Mouse (Mus musculus) lung, embryonic 15.5 days (tissue): ENCODE data around the gene Pla2g5. TPM values are rescaled to one million over a fixed set of nuclear protein-coding genes. Genes with fewer than 3 reads are reported as not detected.
"Not testable (repeated sequence)": the region's sequence is repeated elsewhere in the genome, so short reads cannot be mapped to it uniquely, and the experiment has no call there.

Experiments
- ATAC-seq: fragments of 200-750 bp; cut with Nextera tagmentation; 2 replicates; pipeline ENCODE4 v1.8.0; 2017; ENCODE audit warnings: moderate number of reproducible peaks, borderline replicate concordance; ENCODE audit not compliant: low FRiP score, low TSS enrichment; ENCODE audit errors: extremely low read depth
- H3K27ac ChIP-seq: fragments of 300-500 bp; sonication (generic); 2 replicates; pipeline ENCODE4 v1.5.1; 2015; ENCODE audit warnings: moderate library complexity, mild to moderate bottlenecking, inconsistent platforms
- H3K27me3 ChIP-seq: fragments of 300-500 bp; sonication (generic); 2 replicates; pipeline ENCODE4 v1.6.1; 2015; ENCODE audit warnings: inconsistent platforms
- H3K36me3 ChIP-seq: fragments of 300-500 bp; sonication (generic); 2 replicates; pipeline ENCODE4 v1.6.1; 2015; ENCODE audit warnings: inconsistent platforms
- H3K4me1 ChIP-seq: fragments of 300-500 bp; sonication (generic); 2 replicates; pipeline ENCODE4 v1.6.1; 2015; ENCODE audit warnings: inconsistent platforms
- H3K4me2 ChIP-seq: fragments of 300-500 bp; sonication (generic); 2 replicates; pipeline ENCODE4 v1.6.1; 2015; ENCODE audit warnings: inconsistent platforms, mild to moderate bottlenecking, moderate library complexity
- H3K4me3 ChIP-seq: fragments of 300-500 bp; sonication (generic); 2 replicates; pipeline ENCODE4 v1.5.1; 2015; ENCODE audit warnings: mild to moderate bottlenecking, inconsistent platforms
- H3K9ac ChIP-seq: fragments of 300-500 bp; sonication (generic); 2 replicates; pipeline ENCODE4 v1.6.1; 2015; ENCODE audit warnings: inconsistent platforms
- H3K9me3 ChIP-seq: fragments of 300-500 bp; sonication (generic); 2 replicates; pipeline ENCODE4 v1.6.1; 2016; ENCODE audit warnings: inconsistent platforms
- WGBS: fragments of 180-500 bp; shearing (Covaris S2); methylation state at CpG from one replicate; pipeline ENCODE4 v1.1.7; 2015; 5-methylcytosine and 5-hydroxymethylcytosine counted together
- polyA plus RNA-seq: library from polyadenylated mRNA; unstranded; fragments of >200 nt; fragmentation: Nextera tagmentation; extraction: Ambion mirVana; gene quantifications from 2 replicates; pipeline ENCODE4 v1.2.1, GENCODE M21; 2015

The Pla2g5 gene
- polyA plus RNA-seq: 0.44 and 0.50 TPM in 2 replicates

GRCm38 (mm10) chr4:138863344-138863998 is at the start of gene Pla2g5:
Pla2g5 (minus strand) TSS chr4:138863482.
- H3K36me3 ChIP-seq: no peaks in the 10 kb centered on the region
- no peak within 1 kb of the TSS for H3K4me2 ChIP-seq
- no peaks in the 10 kb centered on the region for H3K9me3 ChIP-seq
- no peak for ATAC-seq
- H3K4me1 ChIP-seq: no peaks in the 10 kb centered on the region
- H3K9ac ChIP-seq: no peak within 1 kb of the TSS
- WGBS: 62% methylated on average over 10 of the region's 10 CpGs
- no peak within 1 kb of the TSS for H3K4me3 ChIP-seq
- 0 out of 2 replicates have a peak, but pooled peaks cover 4% of the 10 kb centered on the region for H3K27me3 ChIP-seq
- no peak within 1 kb of the TSS for H3K27ac ChIP-seq

GRCm38 (mm10) chr4:138905624-138906337 is 42.5 kb upstream of the Pla2g5 start:
- WGBS: 93% methylated on average over 18 of the region's 18 CpGs
- Histone ChIP-seq H3K9me3 (no peaks in the 10 kb centered on the region), H3K4me3 (no peak overlapping the region), H3K4me1 (no peaks in the 10 kb centered on the region), H3K4me2 (no peak overlapping the region), H3K27me3 (no peaks in the 10 kb centered on the region), H3K9ac (no peak overlapping the region), H3K36me3 (peaks cover 68% of the 10 kb centered on the region), H3K27ac (no peak overlapping the region)
- no peak for ATAC-seq

- Histone ChIP-seq H3K4me3 (no peak overlapping the region), H3K36me3 (peaks cover 56% of the 10 kb centered on the region), H3K27me3 (no peaks in the 10 kb centered on the region), H3K4me2 (no peak overlapping the region), H3K4me1 (no peaks in the 10 kb centered on the region), H3K9me3 (no peaks in the 10 kb centered on the region), H3K27ac (no peak overlapping the region), H3K9ac (no peak overlapping the region)
- ATAC-seq: no peak
- WGBS: 66% methylated on average over 7 of the region's 7 CpGs
Observed at GRCm38 (mm10) chr4:138899361-138899760, 36.1 kb upstream of the Pla2g5 start.

GRCm38 (mm10) chr4:138893789-138894188 is 30.5 kb upstream of the Pla2g5 start:
- 79% methylated on average over 11 of the region's 11 CpGs for WGBS
- ATAC-seq, H3K9ac ChIP-seq, H3K27me3 ChIP-seq, H3K9me3 ChIP-seq, H3K27ac ChIP-seq, H3K4me2 ChIP-seq, H3K4me3 ChIP-seq, H3K4me1 ChIP-seq: not testable (repeated sequence)
- peaks cover 29% of the 10 kb centered on the region for H3K36me3 ChIP-seq

- Histone ChIP-seq H3K9ac (no peak overlapping the region), H3K4me2 (no peak overlapping the region), H3K9me3 (no peaks in the 10 kb centered on the region), H3K4me1 (peaks cover 6% of the 10 kb centered on the region; the same call in 1 of the 2 replicates), H3K27ac (no peak overlapping the region), H3K36me3 (peaks cover 22% of the 10 kb centered on the region), H3K4me3 (no peak overlapping the region), H3K27me3 (no peaks in the 10 kb centered on the region)
- ATAC-seq: no peak
- 74% methylated on average over 6 of the region's 6 CpGs for WGBS
Observed at GRCm38 (mm10) chr4:138892655-138893054, 29.4 kb upstream of the Pla2g5 start.

- Histone ChIP-seq H3K4me1 (peaks cover 6% of the 10 kb centered on the region; the same call in 1 of the 2 replicates), H3K27me3 (no peaks in the 10 kb centered on the region), H3K9ac (no peak overlapping the region), H3K27ac (no peak overlapping the region), H3K4me2 (no peak overlapping the region), H3K36me3 (peaks cover 4% of the 10 kb centered on the region; the same call in 1 of the 2 replicates), H3K4me3 (no peak overlapping the region), H3K9me3 (no peaks in the 10 kb centered on the region)
- 41% methylated on average over 8 of the region's 8 CpGs for WGBS
- no peak for ATAC-seq
Observed at GRCm38 (mm10) chr4:138889635-138890034, 26.4 kb upstream of the Pla2g5 start.

GRCm38 (mm10) chr4:138889165-138889564 is 25.9 kb upstream of the Pla2g5 start:
- H3K9me3 ChIP-seq: no peaks in the 10 kb centered on the region
- H3K36me3 ChIP-seq: peaks cover 4% of the 10 kb centered on the region; the same call in 1 of the 2 replicates
- H3K27ac ChIP-seq: no peak overlapping the region
- no peak overlapping the region for H3K4me3 ChIP-seq
- ATAC-seq: no peak
- no peaks in the 10 kb centered on the region for H3K27me3 ChIP-seq
- H3K9ac ChIP-seq: no peak overlapping the region
- peaks cover 6% of the 10 kb centered on the region; the same call in 1 of the 2 replicates for H3K4me1 ChIP-seq
- WGBS: 47% methylated on average over 7 of the region's 7 CpGs
- no peak overlapping the region for H3K4me2 ChIP-seq

GRCm38 (mm10) chr4:138884261-138884660 is 21.0 kb upstream of the Pla2g5 start:
- H3K36me3 ChIP-seq: no peaks in the 10 kb centered on the region
- H3K27me3 ChIP-seq: peaks cover 5% of the 10 kb centered on the region; the same call in 1 of the 2 replicates
- no peak overlapping the region for H3K9ac ChIP-seq
- H3K4me3 ChIP-seq: no peak overlapping the region
- 11% methylated on average over 6 of the region's 6 CpGs for WGBS
- no peaks in the 10 kb centered on the region for H3K4me1 ChIP-seq
- no peak overlapping the region for H3K27ac ChIP-seq
- no peaks in the 10 kb centered on the region for H3K9me3 ChIP-seq
- H3K4me2 ChIP-seq: no peak overlapping the region
- no peak for ATAC-seq

GRCm38 (mm10) chr4:138882179-138882578 is 18.9 kb upstream of the Pla2g5 start:
- 0 out of 2 replicates have a peak, but pooled peaks cover 4% of the 10 kb centered on the region for H3K4me1 ChIP-seq
- no peaks in the 10 kb centered on the region for H3K9me3 ChIP-seq
- H3K4me3 ChIP-seq: no peak overlapping the region
- WGBS: 11% methylated on average over 16 of the region's 16 CpGs
- 0 out of 2 replicates have a peak, but pooled peaks have one; percentile 56 for ATAC-seq
- H3K27me3 ChIP-seq: peaks cover 5% of the 10 kb centered on the region; the same call in 1 of the 2 replicates
- H3K27ac ChIP-seq: no peak overlapping the region
- peak overlapping the region; percentile 42 for H3K4me2 ChIP-seq
- peak overlapping the region; percentile 24; the same call in 1 of the 2 replicates for H3K9ac ChIP-seq
- no peaks in the 10 kb centered on the region for H3K36me3 ChIP-seq

GRCm38 (mm10) chr4:138880811-138881584 is 17.7 kb upstream of the Pla2g5 start:
- Histone ChIP-seq H3K4me1 (0 out of 2 replicates have a peak, but pooled peaks cover 4% of the 10 kb centered on the region), H3K27me3 (peaks cover 5% of the 10 kb centered on the region; the same call in 1 of the 2 replicates), H3K9ac (no peak overlapping the region), H3K9me3 (no peaks in the 10 kb centered on the region), H3K36me3 (no peaks in the 10 kb centered on the region), H3K4me3 (no peak overlapping the region), H3K4me2 (no peak overlapping the region), H3K27ac (no peak overlapping the region)
- WGBS: 79% methylated on average over 7 of the region's 7 CpGs
- no peak for ATAC-seq

GRCm38 (mm10) chr4:138879808-138880207 is 16.5 kb upstream of the Pla2g5 start:
- H3K27ac ChIP-seq: no peak overlapping the region
- 0 out of 2 replicates have a peak, but pooled peaks cover 4% of the 10 kb centered on the region for H3K4me1 ChIP-seq
- H3K9ac ChIP-seq: no peak overlapping the region
- peaks cover 5% of the 10 kb centered on the region; the same call in 1 of the 2 replicates for H3K27me3 ChIP-seq
- H3K4me3 ChIP-seq: no peak overlapping the region
- H3K36me3 ChIP-seq: no peaks in the 10 kb centered on the region
- WGBS: 81% methylated on average over 11 of the region's 11 CpGs
- ATAC-seq: no peak
- no peaks in the 10 kb centered on the region for H3K9me3 ChIP-seq
- no peak overlapping the region for H3K4me2 ChIP-seq
